Mouse (Mus musculus) limb, embryonic 14.5 days (tissue): ENCODE measurements around the gene Habp2. TPM values are rescaled to one million over a fixed set of nuclear protein-coding genes. Genes with fewer than 3 reads are reported as not detected.

Experiments used
- ATAC-seq: fragments of 200-750 bp; cut with Nextera tagmentation; 2 replicates; pipeline ENCODE4 v1.8.0; 2017; ENCODE audit warnings: low read depth, moderate number of reproducible peaks, moderate TSS enrichment; ENCODE audit not compliant: low FRiP score
- DNase-seq: peaks from one replicate; pipeline ENCODE4 v3.0.0-alpha.2; 2015; ENCODE audit warnings: low spot score
- H3K27ac ChIP-seq: fragments of 300-500 bp; sonication (generic); replicated peaks from 2 replicates; pipeline ENCODE4 v1.5.1; 2014; ENCODE audit warnings: low read depth, mild to moderate bottlenecking, low read length, moderate library complexity, mixed read lengths
- H3K27me3 ChIP-seq: fragments of 300-500 bp; sonication (generic); 2 replicates; pipeline ENCODE4 v1.6.1; 2014; ENCODE audit warnings: low read length, mixed read lengths; ENCODE audit not compliant: control insufficient read depth, insufficient read depth
- H3K36me3 ChIP-seq: fragments of 300-500 bp; sonication (generic); 2 replicates; pipeline ENCODE4 v1.6.1; 2014; ENCODE audit warnings: mild to moderate bottlenecking, low read length, moderate library complexity, mixed read lengths; ENCODE audit not compliant: control insufficient read depth, insufficient read depth
- H3K4me1 ChIP-seq: fragments of 300-500 bp; sonication (generic); 2 replicates; pipeline ENCODE4 v1.6.1; 2014; ENCODE audit warnings: antibody characterized with exemption, low read length, mixed read lengths; ENCODE audit not compliant: control insufficient read depth, insufficient read depth
- H3K4me2 ChIP-seq: fragments of 300-500 bp; sonication (generic); replicated peaks from 2 replicates; pipeline ENCODE4 v1.6.1; 2014; ENCODE audit warnings: low read depth, mild to moderate bottlenecking, low read length, moderate library complexity; ENCODE audit not compliant: severe bottlenecking
- H3K4me3 ChIP-seq: fragments of 300-500 bp; sonication (generic); replicated peaks from 2 replicates; pipeline ENCODE4 v1.5.1; 2014; ENCODE audit warnings: low read length
- H3K9ac ChIP-seq: fragments of 300-500 bp; sonication (generic); 2 replicates; pipeline ENCODE4 v1.6.1; 2014; ENCODE audit warnings: mild to moderate bottlenecking, low read depth, low read length, moderate library complexity; ENCODE audit not compliant: severe bottlenecking
- H3K9me3 ChIP-seq: fragments of 300-500 bp; sonication (generic); 2 replicates; pipeline ENCODE4 v1.6.1; 2016; ENCODE audit warnings: low read length; ENCODE audit not compliant: control insufficient read depth
- POLR2A ChIP-seq: fragments of 200-500 bp; IDR thresholded peaks from 2 replicates; pipeline ENCODE4 v1.8.0; 2012; ENCODE audit warnings: inconsistent platforms, mild to moderate bottlenecking, moderate library complexity, borderline replicate concordance; ENCODE audit not compliant: insufficient read depth, insufficient read length; ENCODE audit errors: extremely low read depth
- WGBS: fragments of 180-500 bp; shearing (Covaris S2); extraction: QIAGEN DNeasy Blood & Tissue Kit; methylation state at CpG from one replicate; pipeline ENCODE4 v1.1.7; 2014; 5-methylcytosine and 5-hydroxymethylcytosine counted together
- polyA plus RNA-seq, 2 experiments: library from polyadenylated mRNA; depleted of rRNA in 1 of 2; stranded (reverse) in 1 of 2; unstranded in 1 of 2; fragments of >200 nt; fragmentation: Nextera tagmentation in 1 of 2; extraction: Ambion mirVana in 1 of 2; gene quantifications; 2 replicates each; pipeline versions ENCODE4 v1.2.1 to v1.2.3; 2012 to 2014

Gene Habp2
- polyA plus RNA-seq, 2 experiments: not detected

- no peak for TF ChIP-seq POLR2A
Measured at GRCm38 (mm10) chr19:56319219-56319618, 32.3 kb downstream of the Habp2 start.

GRCm38 (mm10) chr19:56319629-56320028 is 32.7 kb downstream of the Habp2 start:
- no peak for ATAC-seq
- Histone ChIP-seq H3K4me2 (no peak overlapping the region), H3K9ac (no peak overlapping the region), H3K9me3 (no peaks in the 10 kb centered on the region), H3K4me1 (peaks cover 9% of the 10 kb centered on the region), H3K4me3 (no peak overlapping the region), H3K27me3 (no peaks in the 10 kb centered on the region), H3K27ac (no peak overlapping the region), H3K36me3 (no peaks in the 10 kb centered on the region)
- no peak for TF ChIP-seq POLR2A
- no peak for DNase-seq
- 95% methylated on average over 6 of the region's 6 CpGs for WGBS

More at GRCm38 (mm10) chr19:56319219-56319618, 32.3 kb downstream of the Habp2 start:
- Histone ChIP-seq H3K9me3 (no peaks in the 10 kb centered on the region), H3K27me3 (no peaks in the 10 kb centered on the region), H3K4me3 (no peak overlapping the region), H3K36me3 (no peaks in the 10 kb centered on the region), H3K4me1 (peaks cover 9% of the 10 kb centered on the region), H3K9ac (no peak overlapping the region), H3K4me2 (no peak overlapping the region), H3K27ac (no peak overlapping the region)
- WGBS: 89% methylated on average over 7 of the region's 7 CpGs
- ATAC-seq: no peak
- no peak for DNase-seq

- Histone ChIP-seq H3K9ac (peak overlapping the region; percentile 31; the same call in 1 of the 2 replicates), H3K36me3 (no peaks in the 10 kb centered on the region), H3K9me3 (no peaks in the 10 kb centered on the region), H3K4me1 (peaks cover 9% of the 10 kb centered on the region), H3K27ac (no peak overlapping the region), H3K27me3 (no peaks in the 10 kb centered on the region), H3K4me3 (no peak overlapping the region), H3K4me2 (peak overlapping the region; percentile 42)
- no peak for DNase-seq
- WGBS: 15% methylated on average over 26 of the region's 26 CpGs
- TF ChIP-seq POLR2A: no peak
- no peak for ATAC-seq
Measured at GRCm38 (mm10) chr19:56320186-56320860, 33.4 kb downstream of the Habp2 start.

GRCm38 (mm10) chr19:56321303-56321920 is 34.5 kb downstream of the Habp2 start:
- TF ChIP-seq POLR2A: no peak
- Histone ChIP-seq H3K4me1 (peaks cover 14% of the 10 kb centered on the region), H3K27ac (no peak overlapping the region), H3K36me3 (no peaks in the 10 kb centered on the region), H3K27me3 (no peaks in the 10 kb centered on the region), H3K4me2 (no peak overlapping the region), H3K9me3 (no peaks in the 10 kb centered on the region), H3K4me3 (no peak overlapping the region), H3K9ac (no peak overlapping the region)
- 63% methylated on average over 12 of the region's 12 CpGs for WGBS
- DNase-seq (peak; percentile 31), ATAC-seq (no peak)

- no peak for TF ChIP-seq POLR2A
- ATAC-seq: no peak
- WGBS: 63% methylated on average over 10 of the region's 10 CpGs
- Histone ChIP-seq H3K27ac (no peak overlapping the region), H3K9ac (no peak overlapping the region), H3K9me3 (no peaks in the 10 kb centered on the region), H3K27me3 (no peaks in the 10 kb centered on the region), H3K4me3 (no peak overlapping the region), H3K4me2 (no peak overlapping the region), H3K36me3 (no peaks in the 10 kb centered on the region), H3K4me1 (peaks cover 10% of the 10 kb centered on the region)
- no peak for DNase-seq
Measured at GRCm38 (mm10) chr19:56325676-56326075, 38.7 kb downstream of the Habp2 start.
